Mouse (Mus musculus): ENCODE results near the gene Plxna1. TPM values are rescaled to one million over a fixed set of nuclear protein-coding genes. Genes with fewer than 3 reads are reported as not detected.

Plxna1 gene
- polyA plus RNA-seq, 1 experiment from 2014 or later, result 19.5 TPM

- Histone ChIP-seq H3K36me3 (ENCODE audit: insufficient read depth, low read length) (no peaks in the 10 kb centered on the region), H3K4me1 (ENCODE audit: insufficient read depth, low read length) (no peaks in the 10 kb centered on the region), H3K27ac (ENCODE audit: low read length) (no peak overlapping the region), H3K9ac (replicated peaks; ENCODE audit: low read length) (no peak overlapping the region), H3K27me3 (ENCODE audit: insufficient read depth, low read length) (no peaks in the 10 kb centered on the region), H3K4me2 (replicated peaks; ENCODE audit: low read depth, low read length) (no peak overlapping the region), H3K4me3 (ENCODE audit: low read length) (no peak overlapping the region), H3K9me3 (ENCODE audit: low read length) (no peaks in the 10 kb centered on the region)
- ATAC-seq (ENCODE audit: low FRiP score, low TSS enrichment), result no peak
- 66% methylated on average over 10 of the region's 10 CpGs for WGBS
These were observed 90.5 kb downstream of the Plxna1 start for GRCm38 (mm10) chr6:89271731-89272475.

GRCm38 (mm10) chr6:89267181-89267580 is 95.2 kb downstream of the Plxna1 start:
- H3K4me2 ChIP-seq (replicated peaks; ENCODE audit: low read depth, low read length), result no peak overlapping the region
- no peaks in the 10 kb centered on the region for H3K9me3 ChIP-seq (ENCODE audit: low read length)
- H3K4me1 ChIP-seq (ENCODE audit: insufficient read depth, low read length), result no peaks in the 10 kb centered on the region
- no peaks in the 10 kb centered on the region for H3K27me3 ChIP-seq (ENCODE audit: insufficient read depth, low read length)
- no peak overlapping the region for H3K9ac ChIP-seq (replicated peaks; ENCODE audit: low read length)
- no peaks in the 10 kb centered on the region for H3K36me3 ChIP-seq (ENCODE audit: insufficient read depth, low read length)
- no peak for ATAC-seq (ENCODE audit: low FRiP score, low TSS enrichment)
- 78% methylated on average over 5 of the region's 5 CpGs for WGBS
- no peak overlapping the region for H3K4me3 ChIP-seq (ENCODE audit: low read length)
- H3K27ac ChIP-seq (ENCODE audit: low read length), result no peak overlapping the region

Other genes with a start within 250 kb of the Plxna1 start
- gene Chchd6, start 233.0 kb upstream of the Plxna1 start, polyA plus RNA-seq (2015; fragmentation: Nextera tagmentation; extraction: Ambion mirVana), result 67.5 and 72.3 TPM in 2 replicates

Data from kidney, embryonic 16.5 days (tissue).